Mouse (Mus musculus): ENCODE data around the gene Atxn1. TPM values are rescaled to one million over a fixed set of nuclear protein-coding genes. Genes with fewer than 3 reads are reported as not detected.
A peak's percentile ranks its signal among the peaks of the same experiment; 100 is the strongest.

The Atxn1 gene
- total RNA-seq, 2 experiments from 2014 or later: 117 to 121 TPM

- DNase-seq (ENCODE audit: low spot score in 2 of 2): no peak
Measured at GRCm38 (mm10) chr13:45931891-45932290, 32.9 kb downstream of the Atxn1 start.

DNA sequence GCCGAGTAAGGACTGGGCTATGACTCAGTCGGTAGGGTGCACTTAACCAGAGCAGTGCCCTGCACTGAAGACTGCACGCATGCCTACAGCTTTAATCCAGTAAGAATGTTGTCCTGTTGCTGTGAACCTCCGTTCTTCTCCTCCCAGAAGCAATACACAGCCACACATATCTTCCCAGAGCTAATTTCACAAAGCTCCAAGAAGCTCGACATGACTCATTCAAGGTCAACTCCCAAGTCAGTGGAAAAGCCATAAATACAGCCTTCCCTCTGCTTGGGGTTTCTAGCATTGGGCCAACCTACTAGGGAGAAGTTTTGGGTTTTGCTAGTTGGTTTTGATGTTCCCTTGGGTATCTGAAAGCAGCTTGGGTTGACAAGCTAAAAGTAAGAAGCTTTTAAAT, 33.6 kb downstream of the Atxn1 start:
- DNase-seq (ENCODE audit: low spot score in 2 of 2): no peak

DNA sequence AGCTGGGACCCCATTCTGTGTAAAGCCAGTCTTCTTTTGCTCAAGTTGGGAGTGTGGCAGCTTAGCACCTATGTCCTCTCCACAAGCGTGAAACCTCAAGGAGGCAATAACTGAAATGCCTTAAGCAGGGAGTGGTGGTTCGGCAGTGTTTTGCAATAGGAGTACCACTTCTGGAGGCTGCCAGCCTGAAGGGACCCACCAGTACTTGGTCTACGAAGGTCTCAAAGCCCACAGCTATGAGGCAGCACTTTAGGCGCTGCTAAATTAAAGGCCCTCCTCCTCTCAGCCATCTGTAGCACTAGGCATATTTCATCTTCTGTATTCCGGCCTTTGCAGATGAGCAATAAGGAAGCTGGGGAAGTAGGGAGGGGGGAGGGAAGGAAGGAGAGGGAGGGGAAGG, 35.1 kb downstream of the Atxn1 start:
- DNase-seq (ENCODE audit: low spot score in 2 of 2): no peak

DNA sequence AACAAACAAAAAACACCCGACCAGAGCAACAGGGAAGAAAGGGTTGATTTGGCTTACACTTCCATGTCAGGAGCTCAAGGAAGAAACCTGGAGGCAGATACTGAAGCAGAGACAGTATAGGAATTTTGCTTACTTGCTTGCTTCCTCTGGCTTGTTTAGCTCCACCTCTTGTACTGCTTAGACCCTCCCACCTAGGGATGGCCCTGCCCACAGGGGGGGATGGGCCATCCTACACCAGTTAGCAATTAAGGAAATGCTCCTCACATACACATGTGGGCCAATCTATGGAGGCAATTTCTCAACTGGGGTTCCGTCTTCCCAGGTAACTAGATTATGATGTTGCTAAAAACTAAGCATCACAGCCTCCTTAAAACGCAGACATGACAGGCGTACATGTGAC, 39.5 kb downstream of the Atxn1 start:
- DNase-seq (ENCODE audit: low spot score in 2 of 2): no peak

GRCm38 (mm10) chr13:45924555-45924954, 40.3 kb downstream of the Atxn1 start:
- DNase-seq (ENCODE audit: low spot score in 2 of 2): no peak

DNA sequence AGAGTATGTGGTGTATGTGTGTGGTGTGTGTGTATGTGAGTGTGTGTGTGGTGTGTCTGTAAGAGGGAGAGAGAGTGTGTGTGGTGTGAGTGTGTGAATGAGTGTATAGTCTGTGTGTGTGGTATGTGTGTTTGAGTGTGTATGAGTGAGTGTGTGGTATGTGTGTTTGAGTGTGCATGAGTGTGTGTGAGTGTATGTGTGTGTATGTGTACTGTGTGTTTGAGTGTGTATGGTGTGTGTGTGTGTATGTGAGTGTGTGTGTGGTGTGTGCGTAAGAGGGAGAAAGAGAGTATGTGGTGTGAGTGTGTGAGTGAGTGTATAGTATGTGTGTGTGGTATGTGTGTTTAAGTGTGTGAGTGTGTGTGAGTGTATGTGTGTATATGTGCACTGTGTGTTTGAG, 41.7 kb downstream of the Atxn1 start:
- DNase-seq (ENCODE audit: low spot score in 2 of 2): no peak

DNA sequence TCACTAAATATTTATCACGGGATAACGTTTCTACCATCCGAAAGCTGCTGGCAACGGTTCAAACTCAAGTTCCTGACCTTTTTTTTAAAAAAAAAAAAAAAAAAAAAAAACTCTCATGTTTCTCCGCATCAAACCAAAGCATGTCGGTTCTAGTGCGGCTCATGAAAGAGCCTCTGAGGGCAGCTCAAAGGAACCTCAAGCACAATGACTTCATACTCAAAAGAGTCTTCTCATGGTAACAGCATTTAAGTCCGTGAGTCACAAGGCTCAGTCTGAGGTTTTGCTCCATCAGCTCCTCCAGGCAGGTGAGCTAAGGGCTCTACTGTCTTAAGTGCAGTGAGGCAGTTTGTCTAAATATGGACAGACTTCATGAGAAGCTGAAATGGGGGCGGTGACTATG, 42.3 kb downstream of the Atxn1 start:
- DNase-seq (ENCODE audit: low spot score in 2 of 2): no peak

DNA sequence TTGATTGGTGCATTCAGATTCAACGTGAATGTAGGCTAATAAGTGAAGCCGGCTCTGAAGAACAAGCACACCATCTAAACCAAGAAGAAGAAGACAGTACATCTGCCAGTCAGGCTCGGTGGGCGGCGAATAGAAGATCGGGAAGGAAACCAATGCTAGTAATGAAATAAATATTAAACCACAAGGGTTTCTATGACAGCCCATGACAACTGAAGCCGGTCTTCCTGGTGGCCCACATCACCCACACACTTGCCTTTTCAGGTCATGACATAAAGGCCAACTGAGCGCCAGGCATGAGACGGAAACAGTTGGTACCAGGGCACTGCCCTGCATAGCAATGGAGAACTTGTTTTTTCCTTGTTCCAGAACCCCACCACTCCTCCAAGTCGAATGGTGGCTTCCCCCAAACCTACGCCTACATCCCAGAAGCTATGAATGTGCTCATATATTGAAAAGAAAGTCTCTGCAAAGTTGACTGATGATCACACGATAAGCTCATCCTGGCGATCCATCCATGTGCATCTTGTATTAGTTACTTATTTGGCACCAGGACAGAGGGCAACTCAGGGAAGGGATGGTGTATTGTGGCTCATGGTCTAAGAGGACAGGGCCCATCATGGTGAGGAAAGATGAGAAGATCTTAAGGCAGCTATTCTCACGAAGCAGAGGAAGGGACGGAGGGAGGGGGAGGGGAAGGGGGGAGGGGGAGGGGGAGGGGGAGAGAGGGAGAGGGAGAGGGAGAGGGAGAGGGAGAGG, 45.7 kb downstream of the Atxn1 start:
- DNase-seq (ENCODE audit: low spot score in 2 of 2): no peak

GRCm38 (mm10) chr13:45918006-45918380, 46.8 kb downstream of the Atxn1 start:
- no peak for DNase-seq (ENCODE audit: low spot score in 2 of 2)

- no peak for DNase-seq (ENCODE audit: low spot score in 2 of 2)
Measured at GRCm38 (mm10) chr13:45917058-45918005, 47.5 kb downstream of the Atxn1 start.

GRCm38 (mm10) chr13:45915921-45916320, 48.9 kb downstream of the Atxn1 start:
- peak in 1 of 2 experiments; percentile 36 for DNase-seq (ENCODE audit: low spot score in 2 of 2)

DNA sequence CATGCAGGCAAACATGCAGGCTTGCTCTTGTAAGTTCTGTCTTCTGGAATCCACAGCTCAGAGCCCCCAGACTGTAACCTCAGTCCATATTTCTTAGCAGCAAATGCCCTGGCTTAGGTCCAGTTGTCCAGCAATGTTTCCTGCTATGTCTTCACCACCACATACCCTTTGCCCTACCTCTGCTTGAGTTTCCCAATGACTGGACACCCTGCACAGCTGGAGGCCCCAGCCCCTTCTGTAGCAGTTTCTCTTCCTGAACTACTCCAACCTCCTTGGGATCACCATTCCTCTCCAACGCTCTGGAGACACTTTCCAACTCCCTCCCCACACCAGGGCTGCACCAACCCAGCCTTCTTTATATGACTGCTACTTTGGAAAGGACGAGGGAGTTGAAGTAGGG, 49.8 kb downstream of the Atxn1 start:
- no peak for DNase-seq (ENCODE audit: low spot score in 2 of 2)

DNA sequence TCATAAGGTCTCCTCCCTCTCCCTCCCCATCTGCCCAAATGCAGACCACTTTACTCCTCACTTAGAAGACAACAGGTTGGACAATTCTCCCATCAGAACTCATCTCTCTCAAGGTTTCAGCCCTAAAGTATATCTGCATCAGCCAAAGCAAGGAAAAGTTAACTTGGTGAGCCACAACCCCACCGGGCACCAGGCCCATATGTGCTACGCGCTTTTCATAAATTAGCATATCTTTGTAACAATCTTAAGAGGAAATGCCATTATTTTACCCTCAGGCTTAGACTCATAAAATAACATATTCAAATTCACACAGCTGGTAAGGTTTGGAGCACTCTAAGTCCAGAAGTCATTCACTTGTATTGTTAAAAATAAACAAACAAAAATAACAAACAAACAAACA, 50.7 kb downstream of the Atxn1 start:
- DNase-seq (ENCODE audit: low spot score in 2 of 2): no peak

GRCm38 (mm10) chr13:45911848-45912247, 53.0 kb downstream of the Atxn1 start:
- DNase-seq (ENCODE audit: low spot score in 2 of 2): peak in 1 of 2 experiments; percentile 41

DNA sequence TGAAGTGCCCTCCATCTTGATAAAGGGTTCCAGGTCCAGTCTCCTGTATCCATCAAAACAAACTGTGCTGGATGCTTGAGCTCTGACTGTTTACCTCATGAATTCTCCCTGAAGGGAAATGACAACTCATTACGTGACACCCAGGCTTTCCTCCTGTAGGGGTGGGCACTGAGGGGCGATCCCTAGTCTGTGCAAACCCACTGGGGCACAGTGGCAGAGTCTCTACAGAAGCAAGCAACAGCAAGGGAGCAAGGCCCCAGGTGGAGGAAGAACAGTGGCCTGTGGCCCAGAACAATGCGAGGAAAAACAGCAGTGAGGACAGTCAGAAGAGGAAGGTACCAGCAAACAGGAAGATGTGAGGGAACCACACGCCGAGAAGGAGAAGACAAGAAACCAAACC, 53.7 kb downstream of the Atxn1 start:
- no peak for DNase-seq (ENCODE audit: low spot score in 2 of 2)

DNA sequence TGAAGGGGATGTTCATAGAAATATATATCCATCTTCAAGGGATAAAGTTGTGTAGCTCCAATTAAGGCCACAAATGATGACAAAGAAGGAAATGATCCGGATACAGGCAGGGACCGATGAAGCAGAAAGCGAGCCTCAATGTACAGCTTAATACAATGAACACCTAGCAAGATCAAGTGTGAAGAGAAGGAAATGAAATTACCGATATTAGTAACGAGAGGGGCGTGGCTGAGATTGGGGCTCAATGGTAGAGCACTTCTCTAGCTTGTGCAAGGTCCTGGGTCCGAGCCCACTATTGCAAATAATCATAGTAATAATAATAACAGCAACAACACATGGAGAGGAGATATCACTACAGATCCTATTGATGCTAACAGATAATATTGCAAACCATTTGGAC, 54.5 kb downstream of the Atxn1 start:
- no peak for DNase-seq (ENCODE audit: low spot score in 2 of 2)

DNA sequence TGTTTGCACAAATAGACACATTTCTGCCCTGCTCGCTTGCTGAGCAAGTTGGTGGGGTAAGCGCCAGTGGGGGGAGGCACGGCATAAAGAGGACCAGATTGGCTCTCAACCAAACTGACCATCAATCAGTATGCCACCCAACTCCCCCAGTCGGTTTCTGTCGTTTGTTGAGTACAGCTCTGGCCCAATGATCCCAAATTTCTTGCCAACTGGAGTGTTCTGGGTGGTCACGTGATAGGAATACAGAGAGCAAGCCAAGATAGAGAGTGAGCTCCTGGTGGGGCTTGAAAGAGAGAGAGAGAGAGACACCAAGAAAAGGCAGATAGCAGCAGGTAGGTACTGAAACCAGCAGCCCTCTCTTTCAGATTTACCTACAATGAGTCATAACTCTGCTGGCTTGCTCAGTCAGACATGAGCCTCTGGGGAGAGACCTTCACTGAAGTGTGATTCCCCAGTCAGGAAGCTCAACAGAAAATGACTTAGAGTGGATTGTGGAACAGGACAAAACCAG, 57.6 kb downstream of the Atxn1 start:
- peak in 1 of 2 experiments; percentile 51 for DNase-seq (ENCODE audit: low spot score in 2 of 2)

DNA sequence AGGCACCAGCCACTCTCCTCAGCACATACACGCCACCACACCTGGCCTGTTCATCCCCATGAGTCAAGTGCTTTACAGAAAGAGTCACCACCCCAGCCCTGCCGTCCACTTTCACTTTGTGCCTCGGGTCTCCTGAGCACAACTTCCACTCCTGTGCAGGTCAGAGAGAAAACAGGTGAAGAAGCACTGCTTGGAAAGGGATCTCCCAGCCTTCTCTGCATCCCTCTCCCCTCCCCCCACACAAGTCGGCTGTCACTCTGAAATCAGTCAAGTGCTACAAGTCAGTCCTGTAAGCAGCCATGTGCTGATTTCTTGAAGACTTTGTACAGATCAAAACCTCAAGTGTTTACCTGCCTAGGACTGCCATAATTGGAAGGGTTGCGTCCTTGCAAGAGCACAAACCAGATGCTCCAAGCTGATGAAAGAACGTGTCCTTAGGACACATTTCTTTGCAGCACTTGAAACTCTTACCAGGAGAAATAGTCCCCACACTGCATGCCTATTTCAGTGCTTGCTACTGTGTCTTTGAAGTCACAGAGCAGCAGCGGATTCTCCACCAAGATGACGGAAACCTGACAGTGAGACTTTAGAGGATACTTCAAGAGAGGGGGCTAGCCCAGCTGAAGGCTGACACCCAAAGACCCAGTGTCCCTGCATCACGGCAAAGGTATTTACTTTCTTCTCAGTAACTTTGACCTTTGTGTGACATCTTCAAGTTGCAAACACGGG, 58.2 kb downstream of the Atxn1 start:
- no peak for DNase-seq (ENCODE audit: low spot score in 2 of 2)

GRCm38 (mm10) chr13:45904955-45905354, 59.9 kb downstream of the Atxn1 start:
- no peak for DNase-seq (ENCODE audit: low spot score in 2 of 2)

- DNase-seq (ENCODE audit: low spot score in 2 of 2): no peak
Measured at GRCm38 (mm10) chr13:45904456-45904855, 60.4 kb downstream of the Atxn1 start.

GRCm38 (mm10) chr13:45903519-45904274, 61.1 kb downstream of the Atxn1 start:
- no peak for DNase-seq (ENCODE audit: low spot score in 2 of 2)

Data from layer of hippocampus, adult 18-20 months (tissue).